Mouse (Mus musculus) kidney, embryonic 15.5 days (tissue): ENCODE measurements around the gene Gm27021. TPM values are rescaled to one million over a fixed set of nuclear protein-coding genes. Genes with fewer than 3 reads are reported as not detected.

Experiments used
- ATAC-seq: fragments of 200-750 bp; cut with Nextera tagmentation; replicated peaks from 2 replicates; pipeline ENCODE4 v1.8.0; 2017; ENCODE audit warnings: moderate TSS enrichment; ENCODE audit not compliant: low FRiP score
- H3K27ac ChIP-seq: fragments of 300-500 bp; sonication (generic); 2 replicates; pipeline ENCODE4 v1.5.1; 2015; ENCODE audit warnings: mild to moderate bottlenecking, inconsistent platforms
- H3K27me3 ChIP-seq: fragments of 300-500 bp; sonication (generic); 2 replicates; pipeline ENCODE4 v1.6.1; 2015; ENCODE audit warnings: inconsistent platforms
- H3K36me3 ChIP-seq: fragments of 300-500 bp; sonication (generic); 2 replicates; pipeline ENCODE4 v1.6.1; 2015; ENCODE audit warnings: inconsistent platforms
- H3K4me1 ChIP-seq: fragments of 300-500 bp; sonication (generic); 2 replicates; pipeline ENCODE4 v1.6.1; 2015; ENCODE audit warnings: inconsistent platforms
- H3K4me2 ChIP-seq: fragments of 300-500 bp; sonication (generic); 2 replicates; pipeline ENCODE4 v1.6.1; 2015; ENCODE audit warnings: moderate library complexity, mild to moderate bottlenecking, inconsistent platforms
- H3K4me3 ChIP-seq: fragments of 300-500 bp; sonication (generic); replicated peaks from 2 replicates; pipeline ENCODE4 v1.5.1; 2015; ENCODE audit warnings: mild to moderate bottlenecking, inconsistent platforms
- H3K9ac ChIP-seq: fragments of 300-500 bp; sonication (generic); 2 replicates; pipeline ENCODE4 v1.6.1; 2015; ENCODE audit warnings: mild to moderate bottlenecking, inconsistent platforms
- H3K9me3 ChIP-seq: fragments of 300-500 bp; sonication (generic); replicated peaks from 2 replicates; pipeline ENCODE4 v1.6.1; 2016; ENCODE audit warnings: inconsistent platforms
- WGBS: fragments of 180-500 bp; shearing (Covaris S2); methylation state at CpG from one replicate; pipeline ENCODE4 v1.1.7; 2015; ENCODE audit warnings: mixed read lengths; 5-methylcytosine and 5-hydroxymethylcytosine counted together
- polyA plus RNA-seq: library from polyadenylated mRNA; unstranded; fragments of >200 nt; fragmentation: Nextera tagmentation; extraction: Ambion mirVana; gene quantifications from 2 replicates; pipeline ENCODE4 v1.2.1, GENCODE M21; 2015

The Gm27021 gene
- polyA plus RNA-seq, 1 experiment from 2014 or later, result 2.8 TPM

- peaks cover 60% of the 10 kb centered on the region for H3K4me1 ChIP-seq
- WGBS, result 2% methylated on average over 17 of the region's 17 CpGs
- ATAC-seq, result no peak
These were observed 940 bp downstream of the Gm27021 start for GRCm38 (mm10) chr8:120666807-120667470.

GRCm38 (mm10) chr8:120665726-120666455, 2.0 kb downstream of the Gm27021 start:
- no peaks in the 10 kb centered on the region for H3K9me3 ChIP-seq
- WGBS, result 77% methylated on average over 3 of the region's 3 CpGs
- H3K9ac ChIP-seq, result no peak overlapping the region
- peaks cover 12% of the 10 kb centered on the region for H3K36me3 ChIP-seq
- no peak overlapping the region for H3K27ac ChIP-seq
- H3K27me3 ChIP-seq, result no peaks in the 10 kb centered on the region
- peak overlapping the region; percentile 81 for H3K4me2 ChIP-seq
- ATAC-seq, result no peak
- H3K4me1 ChIP-seq, result peaks cover 53% of the 10 kb centered on the region
- H3K4me3 ChIP-seq, result peak overlapping the region; percentile 94

More at GRCm38 (mm10) chr8:120666807-120667470, 940 bp downstream of the Gm27021 start:
- Histone ChIP-seq H3K4me2 (peak overlapping the region; percentile 81), H3K27ac (peak overlapping the region; percentile 90; the same call in 1 of the 2 replicates), H3K9ac (peak overlapping the region; percentile 100), H3K4me3 (peak overlapping the region; percentile 94), H3K9me3 (no peaks in the 10 kb centered on the region), H3K27me3 (no peaks in the 10 kb centered on the region), H3K36me3 (peaks cover 23% of the 10 kb centered on the region)

DNA sequence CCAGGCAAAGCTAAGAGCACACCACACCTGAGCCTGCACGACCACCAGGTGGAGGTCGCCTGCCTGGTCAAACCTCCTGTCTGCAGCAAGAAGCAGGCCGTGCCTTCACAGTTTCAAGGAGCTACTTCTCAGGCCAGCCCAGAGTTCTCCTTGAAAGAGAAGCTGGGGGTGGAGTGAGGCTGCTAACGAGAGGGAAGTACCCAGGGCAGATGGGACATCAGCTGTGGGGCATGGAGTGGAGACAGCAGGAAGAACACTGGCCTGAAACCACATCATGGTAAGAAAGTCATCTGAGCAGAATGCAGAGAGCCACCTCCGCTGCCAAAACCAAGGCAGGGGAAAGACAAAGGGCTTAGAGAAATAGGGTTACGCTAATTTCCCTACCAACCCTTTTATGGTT, 3.3 kb downstream of the Gm27021 start:
- no peaks in the 10 kb centered on the region for H3K9me3 ChIP-seq
- H3K27me3 ChIP-seq, result no peaks in the 10 kb centered on the region
- 84% methylated on average over 6 of the region's 6 CpGs for WGBS
- H3K4me3 ChIP-seq, result no peak overlapping the region
- H3K27ac ChIP-seq, result no peak overlapping the region
- peaks cover 7% of the 10 kb centered on the region; the same call in 1 of the 2 replicates for H3K36me3 ChIP-seq
- no peak overlapping the region for H3K9ac ChIP-seq
- no peak for ATAC-seq
- H3K4me1 ChIP-seq, result peaks cover 43% of the 10 kb centered on the region
- H3K4me2 ChIP-seq, result no peak overlapping the region

GRCm38 (mm10) chr8:120657415-120657814, 10.5 kb downstream of the Gm27021 start:
- no peak overlapping the region for H3K9ac ChIP-seq
- no peaks in the 10 kb centered on the region for H3K27me3 ChIP-seq
- no peak overlapping the region for H3K27ac ChIP-seq
- ATAC-seq, result no peak
- no peak overlapping the region for H3K4me2 ChIP-seq
- no peaks in the 10 kb centered on the region for H3K4me1 ChIP-seq
- no peaks in the 10 kb centered on the region for H3K9me3 ChIP-seq
- H3K4me3 ChIP-seq, result no peak overlapping the region
- peaks cover 72% of the 10 kb centered on the region for H3K36me3 ChIP-seq
- 94% methylated on average over 8 of the region's 8 CpGs for WGBS

GRCm38 (mm10) chr8:120656322-120657052, 11.4 kb downstream of the Gm27021 start:
- Histone ChIP-seq H3K4me3 (no peak overlapping the region), H3K27me3 (no peaks in the 10 kb centered on the region), H3K36me3 (peaks cover 72% of the 10 kb centered on the region), H3K27ac (no peak overlapping the region), H3K9me3 (no peaks in the 10 kb centered on the region), H3K4me1 (no peaks in the 10 kb centered on the region), H3K4me2 (no peak overlapping the region), H3K9ac (no peak overlapping the region)
- 88% methylated on average over 7 of the region's 7 CpGs for WGBS
- no peak for ATAC-seq

GRCm38 (mm10) chr8:120647532-120647931, 20.3 kb downstream of the Gm27021 start, which contains the start of gene 1190005I06Rik:
1190005I06Rik (minus strand) TSS chr8:120647632.
- no peaks in the 10 kb centered on the region for H3K9me3 ChIP-seq
- 63% methylated on average over 7 of the region's 7 CpGs for WGBS
- H3K27ac ChIP-seq, result no peak within 1 kb of the TSS
- H3K9ac ChIP-seq, result no peak within 1 kb of the TSS
- no peak for ATAC-seq
- H3K36me3 ChIP-seq, result no peaks in the 10 kb centered on the region
- H3K4me2 ChIP-seq, result no peak within 1 kb of the TSS
- no peaks in the 10 kb centered on the region for H3K27me3 ChIP-seq
- H3K4me1 ChIP-seq, result no peaks in the 10 kb centered on the region
- H3K4me3 ChIP-seq, result no peak within 1 kb of the TSS

- Histone ChIP-seq H3K36me3 (no peaks in the 10 kb centered on the region), H3K4me1 (no peaks in the 10 kb centered on the region), H3K27ac (no peak overlapping the region), H3K9me3 (no peaks in the 10 kb centered on the region), H3K9ac (no peak overlapping the region), H3K4me2 (no peak overlapping the region), H3K27me3 (no peaks in the 10 kb centered on the region), H3K4me3 (no peak overlapping the region)
- ATAC-seq, result no peak
- 74% methylated on average over 7 of the region's 7 CpGs for WGBS
These were observed 23.2 kb downstream of the Gm27021 start for GRCm38 (mm10) chr8:120644663-120645062.

- Histone ChIP-seq H3K27ac (no peak overlapping the region), H3K9ac (no peak overlapping the region), H3K4me2 (no peak overlapping the region), H3K4me1 (no peaks in the 10 kb centered on the region), H3K36me3 (no peaks in the 10 kb centered on the region), H3K27me3 (no peaks in the 10 kb centered on the region), H3K4me3 (no peak overlapping the region), H3K9me3 (no peaks in the 10 kb centered on the region)
- ATAC-seq, result no peak
- WGBS, result 75% methylated on average over 10 of the region's 10 CpGs
These were observed 25.7 kb downstream of the Gm27021 start for GRCm38 (mm10) chr8:120642031-120642662.

DNA sequence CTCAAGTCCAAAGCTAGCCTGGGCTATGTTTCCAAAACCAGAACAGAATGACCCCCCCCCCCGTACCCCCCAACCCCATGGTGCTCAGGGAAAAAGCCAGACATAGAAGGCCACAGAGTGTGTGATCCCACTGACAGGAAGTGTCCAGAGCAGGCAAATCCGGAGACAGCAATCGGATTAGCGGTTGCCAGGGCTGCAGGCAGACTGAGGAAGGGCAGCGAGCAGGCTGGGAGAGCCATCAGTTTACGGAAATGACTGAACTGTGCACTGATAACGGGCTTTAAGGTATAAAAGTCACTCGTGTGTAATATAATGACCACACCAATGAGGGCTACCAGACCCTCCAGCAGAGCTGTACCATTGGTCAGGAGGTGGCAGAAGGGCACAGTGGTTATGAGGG, 26.6 kb downstream of the Gm27021 start:
- no peak overlapping the region for H3K9ac ChIP-seq
- no peaks in the 10 kb centered on the region for H3K36me3 ChIP-seq
- no peaks in the 10 kb centered on the region for H3K4me1 ChIP-seq
- WGBS, result 36% methylated on average over 8 of the region's 8 CpGs
- no peaks in the 10 kb centered on the region for H3K9me3 ChIP-seq
- H3K27ac ChIP-seq, result no peak overlapping the region
- H3K4me3 ChIP-seq, result no peak overlapping the region
- no peak; the same call in 1 of the 2 replicates for ATAC-seq
- H3K4me2 ChIP-seq, result no peak overlapping the region
- no peaks in the 10 kb centered on the region for H3K27me3 ChIP-seq

DNA sequence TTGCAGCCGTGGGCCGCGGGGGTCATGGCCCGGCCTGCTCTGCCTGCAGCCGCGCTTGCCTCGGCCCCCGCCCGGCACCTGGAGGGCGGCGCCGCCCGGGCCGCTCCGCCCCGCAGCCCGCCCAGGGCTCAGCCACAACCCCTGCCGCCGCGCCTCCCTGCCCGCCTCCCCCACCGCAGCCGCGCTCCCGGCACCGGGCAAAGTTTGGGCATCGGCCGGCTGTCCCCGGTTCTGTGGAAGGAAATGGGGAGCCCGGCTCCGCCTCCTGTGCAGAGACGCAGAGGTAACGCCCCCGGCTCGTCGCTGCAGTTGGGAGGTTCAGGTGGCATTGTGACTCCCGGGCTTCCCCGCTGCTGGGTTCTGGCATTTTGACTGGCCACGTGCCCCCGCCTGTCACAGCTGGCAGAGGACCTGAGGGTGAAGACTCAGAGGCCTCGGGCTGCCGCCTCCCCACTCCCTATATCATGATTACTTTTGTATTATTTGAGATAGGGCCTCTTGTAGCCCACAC, 33.5 kb downstream of the Gm27021 start:
- H3K36me3 ChIP-seq, result no peaks in the 10 kb centered on the region
- peak overlapping the region; percentile 99 for H3K4me2 ChIP-seq
- H3K27ac ChIP-seq, result no peak overlapping the region
- peak overlapping the region; percentile 51 for H3K9ac ChIP-seq
- H3K4me1 ChIP-seq, result peaks cover 15% of the 10 kb centered on the region
- peak overlapping the region; percentile 64 for H3K4me3 ChIP-seq
- no peaks in the 10 kb centered on the region for H3K9me3 ChIP-seq
- under 1% methylated on average over 41 of the region's 42 CpGs for WGBS
- peak; percentile 53 for ATAC-seq
- H3K27me3 ChIP-seq, result peaks cover 48% of the 10 kb centered on the region

DNA sequence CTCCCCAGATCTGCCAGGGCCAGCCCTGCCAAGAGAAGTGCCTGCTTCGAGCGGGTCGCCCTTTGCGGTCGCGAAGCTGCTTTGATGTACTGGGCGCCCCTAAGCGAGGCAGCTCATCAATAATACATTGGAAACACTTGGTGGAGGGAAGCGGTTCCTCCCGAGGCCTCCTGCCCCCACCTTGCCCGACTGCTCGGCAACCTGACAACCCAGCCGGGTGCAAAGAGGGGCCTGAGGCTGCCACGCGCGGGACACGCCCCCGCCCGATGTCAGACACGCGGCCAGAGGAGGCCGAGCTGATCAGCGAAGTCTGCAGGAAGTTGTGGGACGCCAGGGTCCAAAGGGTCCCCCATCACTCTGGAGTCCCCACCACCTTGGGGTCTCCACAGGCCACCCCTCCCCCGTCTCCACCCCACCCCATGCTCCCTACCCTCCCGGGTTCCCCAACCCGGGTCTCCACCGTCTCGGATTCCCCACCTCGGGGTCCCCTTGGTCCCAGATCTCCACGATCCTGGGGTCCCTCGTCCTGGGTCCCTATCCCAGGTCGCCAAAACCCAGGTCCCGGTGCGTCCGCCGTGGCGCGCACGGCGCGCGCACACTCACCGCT, 34.1 kb downstream of the Gm27021 start:
- Histone ChIP-seq H3K27ac (no peak overlapping the region), H3K4me1 (peaks cover 15% of the 10 kb centered on the region), H3K9ac (peak overlapping the region; percentile 51), H3K4me2 (peak overlapping the region; percentile 99), H3K27me3 (peaks cover 48% of the 10 kb centered on the region), H3K36me3 (no peaks in the 10 kb centered on the region), H3K9me3 (no peaks in the 10 kb centered on the region), H3K4me3 (peak overlapping the region; percentile 64)
- ATAC-seq, result 0 out of 2 replicates have a peak, but pooled peaks have one; percentile 30
- WGBS, result 1% methylated on average over 44 of the region's 44 CpGs
